Mouse (Mus musculus) embryonic facial prominence, embryonic 11.5 days (tissue): ENCODE results near the gene Cldn20. TPM values are rescaled to one million over a fixed set of nuclear protein-coding genes. Genes with fewer than 3 reads are reported as not detected.

ENCODE experiments used
- ATAC-seq: fragments of 200-750 bp; cut with Nextera tagmentation; replicated peaks from 2 replicates; pipeline ENCODE4 v1.8.0; 2017; ENCODE audit warnings: low read depth; ENCODE audit not compliant: insufficient number of reproducible peaks, low FRiP score, low TSS enrichment
- DNase-seq: peaks from one replicate; pipeline ENCODE4 v3.0.0-alpha.2; 2015; ENCODE audit warnings: low spot score
- H3K27ac ChIP-seq: fragments of 300-500 bp; sonication (generic); replicated peaks from 2 replicates; pipeline ENCODE4 v1.5.1; 2014; ENCODE audit warnings: mild to moderate bottlenecking, low read depth, low read length, control low read depth
- H3K27me3 ChIP-seq: fragments of 300-500 bp; sonication (generic); 2 replicates; pipeline ENCODE4 v1.6.1; 2014; ENCODE audit warnings: mild to moderate bottlenecking, low read length, moderate library complexity, mixed read lengths; ENCODE audit not compliant: control insufficient read depth, insufficient read depth
- H3K36me3 ChIP-seq: fragments of 300-500 bp; sonication (generic); replicated peaks from 2 replicates; pipeline ENCODE4 v1.6.1; 2014; ENCODE audit warnings: low read depth, mild to moderate bottlenecking, low read length, moderate library complexity, mixed read lengths; ENCODE audit not compliant: control insufficient read depth, insufficient read depth
- H3K4me1 ChIP-seq: fragments of 300-500 bp; sonication (generic); 2 replicates; pipeline ENCODE4 v1.6.1; 2014; ENCODE audit warnings: low read length, mixed read lengths; ENCODE audit not compliant: control insufficient read depth, insufficient read depth
- H3K4me2 ChIP-seq: fragments of 300-500 bp; sonication (generic); 2 replicates; pipeline ENCODE4 v1.6.1; 2014; ENCODE audit warnings: low read depth, mild to moderate bottlenecking, control low read depth, low read length, moderate library complexity
- H3K4me3 ChIP-seq: fragments of 300-500 bp; sonication (generic); 2 replicates; pipeline ENCODE4 v1.5.1; 2014; ENCODE audit warnings: low read depth, low read length, control low read depth
- H3K9ac ChIP-seq: fragments of 300-500 bp; sonication (generic); replicated peaks from 2 replicates; pipeline ENCODE4 v1.6.1; 2014; ENCODE audit warnings: mild to moderate bottlenecking, control low read depth, low read length
- H3K9me3 ChIP-seq: fragments of 300-500 bp; sonication (generic); replicated peaks from 2 replicates; pipeline ENCODE4 v1.6.1; 2016; ENCODE audit warnings: mild to moderate bottlenecking, low read length, inconsistent platforms, mixed read lengths; ENCODE audit not compliant: control insufficient read depth
- WGBS: fragments of 180-500 bp; shearing (Covaris S2); extraction: QIAGEN DNeasy Blood & Tissue Kit; methylation state at CpG from one replicate; pipeline ENCODE4 v1.1.7; 2014; 5-methylcytosine and 5-hydroxymethylcytosine counted together
- polyA plus RNA-seq: library from polyadenylated mRNA; unstranded; fragments of >200 nt; fragmentation: Nextera tagmentation; extraction: Ambion mirVana; gene quantifications from 2 replicates; pipeline ENCODE4 v1.2.1, GENCODE M21; 2014

Cldn20 gene
- polyA plus RNA-seq, 1 experiment from 2014 or later: not detected

- H3K27ac ChIP-seq: no peak overlapping the region
- H3K9me3 ChIP-seq: no peaks in the 10 kb centered on the region
- H3K4me1 ChIP-seq: no peaks in the 10 kb centered on the region
- H3K4me3 ChIP-seq: no peak overlapping the region
- ATAC-seq: no peak
- no peak for DNase-seq
- H3K36me3 ChIP-seq: no peaks in the 10 kb centered on the region
- no peak overlapping the region for H3K4me2 ChIP-seq
- no peaks in the 10 kb centered on the region for H3K27me3 ChIP-seq
- no peak overlapping the region for H3K9ac ChIP-seq
- 30% methylated on average over 2 of the region's 2 CpGs for WGBS
Measured at GRCm38 (mm10) chr17:3495576-3495975, 36.8 kb upstream of the Cldn20 start.

- Histone ChIP-seq H3K9me3 (no peaks in the 10 kb centered on the region), H3K4me3 (no peak overlapping the region), H3K27ac (no peak overlapping the region), H3K4me2 (no peak overlapping the region), H3K9ac (no peak overlapping the region), H3K4me1 (no peaks in the 10 kb centered on the region), H3K36me3 (no peaks in the 10 kb centered on the region), H3K27me3 (no peaks in the 10 kb centered on the region)
- no peak for ATAC-seq
- WGBS: 90% methylated on average over 3 of the region's 3 CpGs
- no peak for DNase-seq
Measured at GRCm38 (mm10) chr17:3496080-3496479, 36.3 kb upstream of the Cldn20 start.

- no peak for ATAC-seq
- Histone ChIP-seq H3K9ac (no peak overlapping the region), H3K4me3 (no peak overlapping the region), H3K36me3 (no peaks in the 10 kb centered on the region), H3K4me1 (no peaks in the 10 kb centered on the region), H3K4me2 (no peak overlapping the region), H3K27ac (no peak overlapping the region), H3K9me3 (no peaks in the 10 kb centered on the region), H3K27me3 (no peaks in the 10 kb centered on the region)
- peak; percentile 64 for DNase-seq
- 28% methylated on average over 3 of the region's 3 CpGs for WGBS
Measured at GRCm38 (mm10) chr17:3498086-3498485, 34.3 kb upstream of the Cldn20 start.

- H3K9ac ChIP-seq: no peak overlapping the region
- DNase-seq (no peak), ATAC-seq (no peak)
- H3K4me3 ChIP-seq: no peak overlapping the region
- H3K4me2 ChIP-seq: no peak overlapping the region
- no peaks in the 10 kb centered on the region for H3K9me3 ChIP-seq
- no peaks in the 10 kb centered on the region for H3K36me3 ChIP-seq
- no peak overlapping the region for H3K27ac ChIP-seq
- H3K27me3 ChIP-seq: no peaks in the 10 kb centered on the region
- H3K4me1 ChIP-seq: no peaks in the 10 kb centered on the region
- WGBS: 92% methylated on average over 3 of the region's 3 CpGs
Measured at GRCm38 (mm10) chr17:3498580-3498979, 33.8 kb upstream of the Cldn20 start.

- WGBS: 91% methylated on average over 8 of the region's 8 CpGs
- no peak overlapping the region for H3K4me3 ChIP-seq
Measured at GRCm38 (mm10) chr17:3499468-3499867, 32.9 kb upstream of the Cldn20 start.

GRCm38 (mm10) chr17:3500076-3500475 lies 32.3 kb upstream of the Cldn20 start:
- Histone ChIP-seq H3K4me2 (no peak overlapping the region), H3K36me3 (no peaks in the 10 kb centered on the region), H3K9ac (no peak overlapping the region), H3K4me3 (no peak overlapping the region), H3K27me3 (no peaks in the 10 kb centered on the region), H3K27ac (no peak overlapping the region), H3K9me3 (no peaks in the 10 kb centered on the region), H3K4me1 (no peaks in the 10 kb centered on the region)
- ATAC-seq: no peak
- WGBS: 92% methylated on average over 6 of the region's 6 CpGs
- no peak for DNase-seq

More at GRCm38 (mm10) chr17:3499468-3499867, 32.9 kb upstream of the Cldn20 start:
- H3K9me3 ChIP-seq: no peaks in the 10 kb centered on the region
- no peaks in the 10 kb centered on the region for H3K36me3 ChIP-seq
- no peaks in the 10 kb centered on the region for H3K4me1 ChIP-seq
- ATAC-seq (no peak), DNase-seq (no peak)
- H3K4me2 ChIP-seq: no peak overlapping the region
- H3K27ac ChIP-seq: no peak overlapping the region
- H3K27me3 ChIP-seq: no peaks in the 10 kb centered on the region
- no peak overlapping the region for H3K9ac ChIP-seq

- H3K4me2 ChIP-seq: no peak overlapping the region
- H3K36me3 ChIP-seq: no peaks in the 10 kb centered on the region
- DNase-seq (no peak), ATAC-seq (no peak)
- no peaks in the 10 kb centered on the region for H3K9me3 ChIP-seq
- H3K4me1 ChIP-seq: no peaks in the 10 kb centered on the region
- no peaks in the 10 kb centered on the region for H3K27me3 ChIP-seq
- 87% methylated on average over 4 of the region's 4 CpGs for WGBS
- H3K27ac ChIP-seq: no peak overlapping the region
- H3K4me3 ChIP-seq: no peak overlapping the region
- H3K9ac ChIP-seq: no peak overlapping the region
Measured at GRCm38 (mm10) chr17:3500936-3501335, 31.4 kb upstream of the Cldn20 start.

- Histone ChIP-seq H3K4me3 (no peak overlapping the region), H3K4me2 (no peak overlapping the region), H3K27me3 (no peaks in the 10 kb centered on the region), H3K9me3 (no peaks in the 10 kb centered on the region), H3K4me1 (no peaks in the 10 kb centered on the region), H3K36me3 (no peaks in the 10 kb centered on the region), H3K27ac (no peak overlapping the region), H3K9ac (no peak overlapping the region)
- WGBS: 79% methylated on average over 1 of the region's 1 CpGs
- DNase-seq (no peak), ATAC-seq (no peak)
Measured at GRCm38 (mm10) chr17:3505711-3506110, 26.6 kb upstream of the Cldn20 start.
